Mouse (Mus musculus) heart, postnatal 0 days (tissue): Measurements from ENCODE around the gene Prdm1. TPM values are rescaled to one million over a fixed set of nuclear protein-coding genes. Genes with fewer than 3 reads are reported as not detected.

Experiments used
- ATAC-seq: fragments of 200-750 bp; cut with Nextera tagmentation; 2 replicates; pipeline ENCODE4 v1.8.0; 2017; ENCODE audit warnings: low read depth, moderate number of reproducible peaks, moderate library complexity; ENCODE audit not compliant: insufficient read depth
- DNase-seq: peaks from one replicate; pipeline ENCODE4 v3.0.0-alpha.2; 2016; ENCODE audit warnings: low spot score
- H3K27ac ChIP-seq: fragments of 300-500 bp; sonication (generic); 2 replicates; pipeline ENCODE4 v1.5.1; 2014; ENCODE audit warnings: low read depth, mild to moderate bottlenecking
- H3K27me3 ChIP-seq: fragments of 300-500 bp; sonication (generic); 2 replicates; pipeline ENCODE4 v1.6.1; 2014; ENCODE audit warnings: low read length, mixed read lengths; ENCODE audit not compliant: control insufficient read depth, insufficient read depth
- H3K36me3 ChIP-seq: fragments of 300-500 bp; sonication (generic); replicated peaks from 2 replicates; pipeline ENCODE4 v1.6.1; 2014; ENCODE audit warnings: low read length, mixed read lengths; ENCODE audit not compliant: control insufficient read depth, insufficient read depth
- H3K4me1 ChIP-seq: fragments of 300-500 bp; sonication (generic); 2 replicates; pipeline ENCODE4 v1.6.1; 2014; ENCODE audit warnings: antibody characterized with exemption; ENCODE audit not compliant: control insufficient read depth, insufficient read depth
- H3K4me2 ChIP-seq: fragments of 300-500 bp; sonication (generic); 2 replicates; pipeline ENCODE4 v1.6.1; 2014; ENCODE audit warnings: low read depth, mild to moderate bottlenecking, low read length, moderate library complexity
- H3K4me3 ChIP-seq: fragments of 300-500 bp; sonication (generic); 2 replicates; pipeline ENCODE4 v1.5.1; 2014; ENCODE audit warnings: low read depth, low read length
- H3K9ac ChIP-seq: fragments of 300-500 bp; sonication (generic); replicated peaks from 2 replicates; pipeline ENCODE4 v1.6.1; 2014; ENCODE audit warnings: low read depth, low read length, mixed read lengths
- H3K9me3 ChIP-seq: fragments of 300-500 bp; sonication (generic); replicated peaks from 2 replicates; pipeline ENCODE4 v1.6.1; 2016; ENCODE audit warnings: low read length; ENCODE audit not compliant: control insufficient read depth
- CTCF ChIP-seq: IDR thresholded peaks from 2 replicates; pipeline ENCODE4 v1.5.1; 2016; ENCODE audit warnings: antibody characterized with exemption, control low read depth, low read depth
- EP300 ChIP-seq: IDR thresholded peaks from 2 replicates; pipeline ENCODE4 v1.6.1; 2016; ENCODE audit warnings: antibody characterized with exemption, low read depth
- WGBS: fragments of 180-500 bp; shearing (Covaris S2); extraction: QIAGEN DNeasy Blood & Tissue Kit; methylation state at CpG from one replicate; pipeline ENCODE4 v1.1.7; 2014; 5-methylcytosine and 5-hydroxymethylcytosine counted together
- polyA plus RNA-seq: library from polyadenylated mRNA; unstranded; fragments of >200 nt; fragmentation: Nextera tagmentation; extraction: Ambion mirVana; gene quantifications from 2 replicates; pipeline ENCODE4 v1.2.1, GENCODE M21; 2015
- total RNA-seq: library from RNA; depleted of rRNA; stranded (reverse); fragments of >200 nt; gene quantifications from 2 replicates; pipeline ENCODE4 v1.2.3, GENCODE M21; 2014; ENCODE audit warnings: low replicate concordance

Prdm1 gene
- total and polyA plus RNA-seq, 2 experiments from 2014 or later: 0.63 to 1.1 TPM

DNA sequence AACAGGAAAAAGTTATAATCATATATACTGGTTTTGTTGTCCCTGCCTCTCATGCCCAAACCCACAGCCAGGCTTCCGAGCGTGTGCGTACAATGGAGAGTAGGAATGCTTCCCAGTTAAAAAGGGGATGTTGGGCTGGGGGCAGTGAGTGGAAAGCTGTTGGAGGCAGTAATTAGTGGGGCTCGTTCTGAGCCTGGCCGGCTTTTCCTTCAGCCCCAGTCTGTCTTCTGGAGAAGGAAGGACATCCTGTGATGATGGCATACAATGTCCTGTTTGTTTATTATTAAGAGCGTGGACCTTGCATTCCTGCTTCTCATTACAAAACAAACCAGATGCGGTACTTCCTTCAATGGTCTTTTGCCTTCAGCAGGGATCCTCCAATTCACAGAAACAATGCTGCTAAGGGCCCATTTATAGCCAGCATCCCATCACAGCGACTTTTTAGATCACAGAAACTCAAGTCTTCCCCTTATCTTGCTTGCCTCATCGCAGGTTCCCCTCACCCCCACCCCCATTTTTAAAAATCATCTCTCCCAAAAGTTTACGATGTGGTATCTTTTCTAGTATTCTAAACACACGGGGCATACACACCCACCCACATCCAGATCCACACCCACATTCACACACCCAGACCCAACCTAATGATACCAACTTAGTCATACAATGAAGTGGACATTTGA is 68.8 kb downstream of the Prdm1 start:
- Histone ChIP-seq H3K9ac (no peak overlapping the region; the same call in 1 of the 2 replicates), H3K27ac (peak overlapping the region; percentile 56; the same call in 1 of the 2 replicates), H3K27me3 (peaks cover 29% of the 10 kb centered on the region), H3K9me3 (no peaks in the 10 kb centered on the region), H3K4me1 (peaks cover 11% of the 10 kb centered on the region; the same call in 1 of the 2 replicates), H3K36me3 (no peaks in the 10 kb centered on the region), H3K4me2 (peak overlapping the region; percentile 97), H3K4me3 (peak overlapping the region; percentile 69)
- TF ChIP-seq CTCF (no peak), EP300 (no peak)
- DNase-seq (no peak), ATAC-seq (no peak)
- WGBS: 18% methylated on average over 11 of the region's 11 CpGs

DNA sequence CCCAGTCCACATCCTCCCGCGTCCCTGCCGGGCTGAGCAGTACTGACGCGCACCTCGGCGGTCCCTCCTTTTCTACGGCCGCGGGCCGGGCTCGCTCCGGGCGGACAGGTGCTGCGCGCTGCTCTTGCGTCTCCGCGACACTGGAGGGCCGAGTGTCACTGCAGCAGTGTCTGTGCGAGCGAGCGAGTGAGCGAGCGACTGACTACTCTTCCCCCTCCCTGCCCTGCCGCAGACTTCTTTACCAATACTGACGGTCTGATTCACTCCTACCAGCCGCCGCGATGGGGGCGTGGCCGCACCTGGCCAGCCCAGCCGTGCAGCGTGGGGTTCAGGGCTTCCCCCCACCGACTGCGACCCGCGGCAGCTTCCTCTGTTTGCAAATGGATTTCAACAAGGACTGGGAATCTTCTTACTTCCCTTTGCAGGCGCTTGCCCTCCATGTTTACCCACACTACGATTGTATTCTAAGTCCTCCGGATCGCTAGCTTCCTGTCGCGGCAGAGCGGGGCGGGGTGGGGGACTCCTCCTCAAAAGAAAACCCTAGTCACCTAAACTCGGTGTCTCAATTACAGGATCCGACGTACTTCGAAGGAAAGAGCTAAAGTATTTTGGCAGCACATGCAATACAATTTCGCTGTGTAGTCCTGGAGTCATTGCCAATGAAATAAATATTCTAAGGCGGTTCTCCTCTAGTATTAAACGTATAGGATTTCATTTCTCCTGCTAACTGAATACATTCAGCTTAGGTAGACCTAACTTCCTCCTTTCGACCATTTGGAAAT is 69.6 kb downstream of the Prdm1 start:
- WGBS: under 1% methylated on average over 54 of the region's 54 CpGs
- Histone ChIP-seq H3K27me3 (peaks cover 22% of the 10 kb centered on the region), H3K9ac (peak overlapping the region; percentile 51), H3K9me3 (no peaks in the 10 kb centered on the region), H3K4me3 (peak overlapping the region; percentile 69), H3K4me2 (peak overlapping the region; percentile 97), H3K27ac (peak overlapping the region; percentile 56), H3K36me3 (no peaks in the 10 kb centered on the region), H3K4me1 (peaks cover 11% of the 10 kb centered on the region; the same call in 1 of the 2 replicates)
- peak; percentile 63 for DNase-seq
- ATAC-seq: peak; percentile 85
- TF ChIP-seq EP300 (no peak), CTCF (peak; percentile 40)

DNA sequence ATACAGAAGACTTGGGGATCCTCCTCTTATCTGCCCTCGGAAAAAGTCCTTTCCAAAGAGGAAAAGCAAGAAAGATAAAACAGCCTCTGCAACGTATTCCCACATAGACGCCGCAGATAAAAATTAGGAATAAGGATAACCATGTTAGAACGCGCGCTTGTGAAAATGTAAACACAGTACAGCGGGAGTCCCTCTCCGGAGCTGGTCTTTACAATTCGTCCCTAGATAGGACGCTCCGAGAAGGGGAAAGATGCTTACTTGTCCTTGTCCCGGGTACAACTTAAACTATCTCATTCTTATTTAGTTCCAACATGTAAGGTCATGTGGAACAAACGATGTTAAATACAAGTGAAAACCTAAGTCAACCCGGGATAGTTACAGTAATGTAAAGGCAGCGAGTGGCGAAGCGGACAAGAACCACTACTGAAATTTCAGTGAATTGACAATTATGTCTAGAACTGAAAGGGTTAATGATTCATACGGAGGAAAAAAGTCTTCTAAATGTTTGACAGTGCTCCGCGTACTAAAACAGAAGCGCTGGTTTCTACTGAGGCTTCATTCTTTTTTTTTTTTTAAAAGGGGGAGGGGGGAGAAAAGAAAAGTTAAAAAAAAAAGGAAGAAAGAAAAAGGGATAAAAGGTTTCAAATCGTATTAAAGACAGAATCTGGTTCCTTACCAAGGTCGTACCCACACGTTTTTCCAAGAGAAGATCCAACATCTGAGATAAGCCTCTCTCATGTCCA is 70.3 kb downstream of the Prdm1 start:
- under 1% methylated on average over 25 of the region's 25 CpGs for WGBS
- peak overlapping the region; percentile 51; the same call in 1 of the 2 replicates for H3K9ac ChIP-seq
- no peak for DNase-seq
- peaks cover 11% of the 10 kb centered on the region; the same call in 1 of the 2 replicates for H3K4me1 ChIP-seq
- H3K4me2 ChIP-seq: peak overlapping the region; percentile 97
- TF ChIP-seq EP300 (no peak), CTCF (no peak)
- H3K27ac ChIP-seq: peak overlapping the region; percentile 56; the same call in 1 of the 2 replicates
- no peak for ATAC-seq
- H3K4me3 ChIP-seq: peak overlapping the region; percentile 69
- no peaks in the 10 kb centered on the region for H3K9me3 ChIP-seq
- peaks cover 22% of the 10 kb centered on the region for H3K27me3 ChIP-seq
- H3K36me3 ChIP-seq: no peaks in the 10 kb centered on the region

DNA sequence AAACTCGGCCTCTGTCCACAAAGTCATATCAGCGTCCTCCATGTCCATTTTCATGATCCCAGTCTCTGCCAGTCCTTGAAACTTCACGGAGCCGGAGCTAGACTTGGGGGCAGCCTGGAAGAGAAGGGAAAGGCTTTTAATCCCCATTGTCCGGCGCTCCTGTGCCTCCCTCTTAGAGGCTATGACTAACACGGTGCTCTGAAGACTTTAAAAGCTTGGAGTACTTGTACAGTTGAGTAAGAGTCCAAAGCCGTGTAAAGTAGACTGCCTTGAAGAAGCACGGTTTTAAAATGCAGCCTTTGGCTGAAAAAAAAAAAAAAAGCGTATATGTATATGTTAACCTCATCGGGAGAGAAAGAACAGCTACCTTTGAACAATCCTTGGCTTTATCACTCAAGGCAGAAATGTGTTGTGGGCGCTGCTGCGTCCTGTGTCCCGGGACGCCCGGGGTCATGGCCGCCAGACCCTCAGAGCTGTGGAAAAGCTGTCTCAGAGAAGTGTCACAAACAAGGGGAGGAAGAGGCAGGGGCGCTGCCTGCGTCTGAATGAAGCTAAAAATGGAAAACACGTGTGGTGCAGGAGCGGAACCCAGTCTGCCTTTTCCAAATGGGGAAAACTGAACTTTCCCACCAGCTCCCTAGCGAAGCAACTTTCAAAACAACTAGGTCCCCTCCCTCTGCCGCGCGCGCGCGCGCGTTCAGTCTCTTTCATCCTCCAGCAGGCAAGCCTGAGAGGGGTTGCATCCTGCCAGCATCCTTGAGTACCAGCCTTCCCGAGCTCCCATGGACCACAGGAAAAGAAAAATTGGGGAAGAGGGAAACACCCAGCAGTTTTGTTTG is 71.3 kb downstream of the Prdm1 start:
- 4% methylated on average over 31 of the region's 31 CpGs for WGBS
- DNase-seq (no peak), ATAC-seq (no peak)
- peaks cover 11% of the 10 kb centered on the region; the same call in 1 of the 2 replicates for H3K4me1 ChIP-seq
- TF ChIP-seq CTCF (no peak), EP300 (no peak)
- H3K27ac ChIP-seq: no peak overlapping the region
- peak overlapping the region; percentile 97 for H3K4me2 ChIP-seq
- H3K4me3 ChIP-seq: peak overlapping the region; percentile 69
- no peaks in the 10 kb centered on the region for H3K36me3 ChIP-seq
- no peak overlapping the region; the same call in 1 of the 2 replicates for H3K9ac ChIP-seq
- no peaks in the 10 kb centered on the region for H3K9me3 ChIP-seq
- peaks cover 22% of the 10 kb centered on the region for H3K27me3 ChIP-seq
